Mouse (Mus musculus): Measurements from ENCODE around the gene Comt. TPM values are rescaled to one million over a fixed set of nuclear protein-coding genes. Genes with fewer than 3 reads are reported as not detected.

Gene Comt
- polyA plus RNA-seq, 1 experiment from 2014 or later = 118 TPM

DNA sequence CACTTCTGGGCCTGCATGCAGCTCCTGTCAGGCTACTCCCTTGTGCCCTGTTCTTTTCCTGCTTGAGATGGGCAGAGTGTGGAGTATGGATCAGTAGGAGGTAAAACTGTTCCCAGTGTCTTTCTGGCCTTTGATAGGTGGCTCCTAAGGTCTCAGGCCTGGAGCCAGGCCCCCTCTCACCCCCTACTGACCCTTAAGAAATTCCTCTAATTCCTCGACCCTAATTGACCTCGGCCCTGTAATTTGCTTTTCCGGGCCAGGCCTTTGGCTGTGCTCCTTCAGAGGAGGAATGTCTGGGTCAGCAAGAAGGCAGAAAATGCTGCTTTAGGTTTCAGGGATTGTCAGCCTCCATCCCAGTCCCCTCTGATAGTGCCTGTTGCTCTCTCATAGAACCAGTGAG lies 42.9 kb downstream of the Comt start:
- Histone ChIP-seq H3K27ac (no peak overlapping the region), H3K36me3 (ENCODE audit: inconsistent target) (no peaks in the 10 kb centered on the region), H3K79me2 (ENCODE audit: inconsistent target) (no peaks in the 10 kb centered on the region), H3K4me3 (ENCODE audit: inconsistent target) (no peak overlapping the region)
- 94% methylated on average over 3 of the region's 3 CpGs for WGBS (ENCODE audit: missing documents)

DNA sequence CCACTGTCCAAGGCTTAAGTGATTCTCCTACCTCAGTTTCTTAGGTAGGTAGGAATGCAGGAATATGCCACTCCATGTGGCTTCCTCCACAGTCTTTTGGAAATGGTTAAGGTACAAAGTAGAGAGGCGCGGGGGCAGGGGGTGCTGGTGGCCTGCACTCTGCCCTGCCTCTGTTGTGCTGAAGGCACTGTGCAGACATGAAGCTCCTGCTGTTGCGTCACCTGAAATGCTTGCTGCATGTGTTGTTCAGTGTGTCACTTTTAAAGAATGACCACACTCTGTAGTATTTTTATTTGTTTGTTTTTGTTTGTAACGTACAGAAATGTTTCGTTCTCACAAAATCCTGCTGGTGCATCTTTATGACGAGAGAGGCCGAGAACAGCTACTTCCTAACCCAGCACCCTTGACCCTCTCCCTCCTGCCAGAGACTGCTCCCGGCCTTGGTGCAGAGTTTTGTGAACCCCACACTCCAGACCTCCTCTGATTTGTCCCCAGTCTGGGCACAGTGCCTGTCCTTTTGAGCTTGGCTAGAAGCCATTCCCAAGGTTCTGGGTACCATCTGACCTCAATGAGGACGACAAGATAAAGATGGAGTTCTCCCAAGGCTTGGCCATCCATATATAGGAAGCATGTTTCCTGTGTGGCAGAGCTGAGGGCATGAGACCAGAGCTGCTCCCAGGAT lies 43.5 kb downstream of the Comt start:
- 95% methylated on average over 9 of the region's 9 CpGs for WGBS (ENCODE audit: missing documents)
- no peak overlapping the region for H3K27ac ChIP-seq
- H3K79me2 ChIP-seq (ENCODE audit: inconsistent target) = no peaks in the 10 kb centered on the region

DNA sequence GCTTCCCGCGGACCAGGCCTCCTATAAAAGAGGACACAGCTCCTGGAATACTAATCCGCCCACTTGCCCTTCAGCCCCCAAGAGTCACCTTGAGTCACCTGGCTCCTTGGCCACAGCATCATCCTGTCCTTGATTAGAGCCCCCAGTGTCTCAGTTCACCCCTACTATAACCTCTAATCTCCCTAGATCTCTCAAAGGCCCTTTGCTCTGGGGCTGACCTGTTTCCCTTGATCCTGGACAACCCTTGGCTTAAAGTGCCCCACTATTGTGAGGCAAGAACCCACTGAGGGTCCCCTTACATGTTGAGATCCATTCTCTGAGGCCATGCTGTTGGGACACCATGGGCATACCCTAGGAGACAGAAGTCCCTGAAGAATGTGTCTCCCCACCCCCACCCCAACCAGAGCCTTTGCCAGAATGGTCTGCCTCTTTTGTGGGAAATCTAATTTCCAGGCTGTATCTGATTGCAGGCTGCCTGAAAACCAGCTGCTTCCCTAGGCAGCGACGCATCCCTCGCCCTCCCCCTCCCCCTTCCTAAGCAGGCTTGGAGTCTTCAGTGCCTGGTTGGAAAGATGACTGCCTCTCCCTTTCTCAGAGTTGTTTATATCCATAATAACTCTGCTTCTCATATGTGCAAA lies 44.9 kb downstream of the Comt start:
- WGBS (ENCODE audit: missing documents) = 84% methylated on average over 6 of the region's 6 CpGs

More for the DNA sequence above, 43.5 kb downstream of the Comt start:
- no peaks in the 10 kb centered on the region for H3K36me3 ChIP-seq (ENCODE audit: inconsistent target)
- no peak overlapping the region for H3K4me3 ChIP-seq (ENCODE audit: inconsistent target)

DNA sequence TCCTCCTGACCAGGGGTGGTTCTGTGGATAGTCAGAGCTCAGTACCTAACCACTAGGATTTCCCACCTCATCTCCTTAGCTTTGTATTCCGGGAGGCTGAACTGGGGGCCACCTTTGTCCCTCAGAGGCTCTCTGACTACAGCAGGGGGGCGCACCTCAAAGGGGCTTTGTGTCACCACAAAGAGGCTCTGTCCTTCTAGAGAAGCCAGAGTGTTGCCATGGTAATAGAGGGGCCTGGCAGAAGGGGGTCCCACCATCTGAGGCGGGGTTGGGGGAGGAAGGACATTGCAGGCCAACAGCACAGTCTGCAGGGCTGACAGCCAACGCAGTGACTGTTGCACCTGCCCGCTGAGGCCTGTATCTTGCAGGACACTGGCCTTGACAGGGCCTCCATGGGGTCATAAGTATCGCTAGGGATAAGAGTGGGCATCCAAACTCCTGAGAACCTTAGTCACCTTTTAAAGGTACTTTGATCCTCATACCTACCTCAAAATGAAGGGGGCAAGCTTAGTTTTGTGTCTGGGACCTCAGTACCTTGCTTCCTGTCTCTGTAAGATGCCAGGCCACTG lies 46.1 kb downstream of the Comt start:
- no peaks in the 10 kb centered on the region for H3K36me3 ChIP-seq (ENCODE audit: inconsistent target)
- 90% methylated on average over 6 of the region's 6 CpGs for WGBS (ENCODE audit: missing documents)
- no peaks in the 10 kb centered on the region for H3K79me2 ChIP-seq (ENCODE audit: inconsistent target)
- H3K4me3 ChIP-seq (ENCODE audit: inconsistent target) = no peak overlapping the region
- no peak overlapping the region for H3K27ac ChIP-seq

More for the DNA sequence above, 44.9 kb downstream of the Comt start:
- Histone ChIP-seq H3K36me3 (ENCODE audit: inconsistent target) (no peaks in the 10 kb centered on the region), H3K79me2 (ENCODE audit: inconsistent target) (no peaks in the 10 kb centered on the region), H3K27ac (no peak overlapping the region), H3K4me3 (ENCODE audit: inconsistent target) (no peak overlapping the region)

DNA sequence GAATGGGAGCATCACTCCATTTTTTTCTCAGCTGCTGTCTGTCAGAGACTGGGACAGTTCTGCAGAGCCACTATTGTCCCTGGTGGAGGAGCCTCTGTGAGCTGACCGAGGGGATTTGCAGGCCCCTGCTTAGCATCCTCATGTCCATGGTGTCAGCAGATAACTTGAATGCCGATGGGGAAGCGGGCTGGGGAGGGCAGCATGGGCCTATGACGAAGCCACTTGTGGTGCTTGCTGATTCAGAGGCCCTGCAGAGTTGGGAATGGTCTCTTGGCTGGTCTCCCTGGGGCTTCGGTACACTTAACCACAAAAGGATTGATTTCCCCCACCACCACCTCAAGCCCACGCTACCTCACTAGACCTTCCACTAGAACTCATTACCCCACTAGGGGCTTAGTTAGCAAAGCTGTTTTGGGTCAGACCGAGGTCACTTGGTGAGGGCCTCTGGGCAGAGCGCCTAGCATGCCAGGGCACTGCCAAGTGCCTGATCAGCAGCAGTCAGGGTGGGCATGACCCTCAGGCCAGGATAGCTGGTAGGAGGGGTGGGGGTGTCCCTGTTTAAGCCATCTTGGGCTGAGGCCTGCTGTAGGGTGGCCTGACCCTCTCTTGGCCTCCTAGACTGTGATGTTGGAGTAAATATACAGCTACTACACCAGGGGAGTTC lies 47.2 kb downstream of the Comt start:
- H3K27ac ChIP-seq = no peak overlapping the region
- H3K36me3 ChIP-seq (ENCODE audit: inconsistent target) = no peaks in the 10 kb centered on the region
- no peak overlapping the region for H3K4me3 ChIP-seq (ENCODE audit: inconsistent target)
- H3K79me2 ChIP-seq (ENCODE audit: inconsistent target) = no peaks in the 10 kb centered on the region
- WGBS (ENCODE audit: missing documents) = 92% methylated on average over 8 of the region's 8 CpGs

DNA sequence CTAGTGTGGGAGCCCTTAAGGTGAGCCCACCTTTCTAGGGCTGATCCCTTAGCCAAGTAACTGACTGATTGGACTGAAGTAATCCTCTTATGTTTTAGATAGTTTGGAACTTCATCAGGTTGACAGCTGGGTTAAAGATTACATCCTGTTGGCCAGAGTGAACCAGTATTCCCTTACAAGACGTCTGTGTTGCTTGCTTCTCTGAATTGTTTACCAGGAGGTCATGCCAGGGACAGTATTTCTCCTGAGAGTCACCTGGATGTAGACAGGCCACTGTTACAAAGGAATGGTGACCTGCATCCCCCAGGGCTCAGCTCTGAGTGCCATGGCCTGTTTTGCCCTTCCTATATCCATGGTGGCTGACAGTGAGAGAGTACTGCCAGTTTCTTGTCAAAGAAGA lies 48.2 kb downstream of the Comt start:
- 50% methylated on average over 1 of the region's 1 CpGs for WGBS (ENCODE audit: missing documents)

DNA sequence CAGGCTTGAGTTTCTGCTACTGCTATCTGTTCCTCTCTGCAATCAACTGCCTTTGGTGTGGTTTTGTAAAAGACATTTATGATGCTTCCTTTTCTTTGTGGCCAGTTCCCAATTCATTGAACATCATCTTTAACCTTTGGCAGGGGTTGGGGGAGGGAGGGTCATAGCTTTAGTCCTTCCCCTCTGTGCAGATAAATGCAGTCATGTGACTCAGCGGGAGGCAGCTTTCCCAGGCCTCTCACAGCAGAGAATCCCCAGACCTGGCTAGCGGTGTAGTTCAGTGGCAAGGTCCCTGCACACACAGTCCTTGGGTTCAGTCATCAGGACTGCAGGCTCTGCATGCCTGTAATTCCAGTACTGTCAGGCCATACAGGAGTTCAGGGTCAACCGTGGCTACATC lies 49.4 kb downstream of the Comt start:
- Histone ChIP-seq H3K27ac (no peak overlapping the region), H3K79me2 (ENCODE audit: inconsistent target) (no peaks in the 10 kb centered on the region), H3K36me3 (ENCODE audit: inconsistent target) (no peaks in the 10 kb centered on the region), H3K4me3 (ENCODE audit: inconsistent target) (no peak overlapping the region)
- WGBS (ENCODE audit: missing documents) = 92% methylated on average over 3 of the region's 3 CpGs

More for the DNA sequence above, 48.2 kb downstream of the Comt start:
- H3K79me2 ChIP-seq (ENCODE audit: inconsistent target) = no peaks in the 10 kb centered on the region
- no peak overlapping the region for H3K27ac ChIP-seq
- no peak overlapping the region for H3K4me3 ChIP-seq (ENCODE audit: inconsistent target)
- no peaks in the 10 kb centered on the region for H3K36me3 ChIP-seq (ENCODE audit: inconsistent target)

DNA sequence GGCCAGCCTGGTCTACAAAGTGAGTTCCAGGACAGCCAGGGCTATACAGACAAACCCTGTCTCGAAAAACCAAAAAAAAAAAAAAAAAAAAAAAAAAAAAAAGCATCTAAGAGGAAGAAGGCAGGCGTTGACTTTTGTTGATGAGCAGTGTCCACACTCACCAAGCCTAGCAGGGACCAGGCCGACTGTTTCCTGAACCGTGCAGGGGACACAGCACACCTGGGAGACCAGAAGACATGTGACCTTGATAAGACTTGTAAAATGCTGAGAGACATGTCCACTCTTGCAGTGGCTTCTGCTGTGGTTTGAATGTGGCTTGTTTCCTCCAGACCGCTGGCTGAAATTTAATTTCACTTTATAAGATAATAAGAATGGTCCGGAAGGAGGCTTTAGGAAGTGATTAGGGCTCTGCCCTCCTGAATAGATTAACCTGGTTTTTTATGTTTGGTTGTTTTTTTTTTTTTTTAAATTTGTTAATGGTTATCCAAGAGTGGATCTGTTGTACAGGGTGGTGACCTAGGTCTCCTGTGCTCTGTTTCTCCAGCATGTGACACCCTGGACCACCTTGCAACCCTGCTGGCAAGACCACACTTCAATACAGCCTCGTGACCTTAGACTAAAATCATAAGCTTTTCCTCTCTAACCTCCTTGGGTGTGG lies 50.2 kb downstream of the Comt start:
- no peak overlapping the region for H3K27ac ChIP-seq
- WGBS (ENCODE audit: missing documents) = 60% methylated on average over 6 of the region's 7 CpGs
- no peaks in the 10 kb centered on the region for H3K36me3 ChIP-seq (ENCODE audit: inconsistent target)
- no peaks in the 10 kb centered on the region for H3K79me2 ChIP-seq (ENCODE audit: inconsistent target)
- H3K4me3 ChIP-seq (ENCODE audit: inconsistent target) = no peak overlapping the region

DNA sequence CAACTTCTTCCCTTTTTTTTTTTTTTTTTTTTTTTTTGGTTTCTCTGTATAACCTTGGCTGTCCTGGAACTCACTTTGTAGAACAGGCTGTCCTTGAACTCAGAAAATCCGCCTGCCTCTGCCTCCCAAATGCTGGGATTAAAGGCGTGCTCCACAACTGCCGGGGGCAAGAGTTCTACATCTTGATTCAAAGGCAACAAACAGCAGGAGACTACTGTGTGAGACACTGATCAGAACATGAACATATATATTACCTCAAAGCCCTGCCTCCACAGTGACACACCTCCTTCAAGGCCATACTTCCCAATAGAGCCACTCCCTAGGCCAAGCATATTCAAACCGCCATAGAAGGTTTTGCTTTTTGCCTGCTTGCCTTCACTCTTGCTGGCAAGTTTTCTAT lies 53.0 kb downstream of the Comt start:
- no peak overlapping the region for H3K4me3 ChIP-seq (ENCODE audit: inconsistent target)
- WGBS (ENCODE audit: missing documents) = 94% methylated on average over 4 of the region's 4 CpGs

DNA sequence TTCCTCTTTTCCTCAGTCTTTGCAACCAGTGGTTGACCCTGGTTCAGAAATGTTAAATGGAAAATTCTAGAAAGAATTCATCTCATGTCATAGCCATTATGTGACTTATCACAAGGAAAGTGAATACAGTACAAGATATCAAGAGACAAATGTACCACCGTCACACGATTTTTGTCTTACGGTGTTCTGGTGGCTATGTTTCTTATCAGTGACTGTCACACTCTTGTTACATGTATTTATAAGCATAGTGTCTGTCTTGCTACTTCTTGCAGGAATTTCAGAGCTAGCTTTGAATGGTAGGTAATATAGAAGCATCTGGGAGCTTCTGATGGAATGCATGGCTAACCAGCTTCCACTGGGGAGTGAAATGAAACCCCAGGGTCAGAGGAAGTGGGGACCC lies 56.5 kb downstream of the Comt start:
- Histone ChIP-seq H3K79me2 (ENCODE audit: inconsistent target) (no peaks in the 10 kb centered on the region), H3K27ac (no peak overlapping the region), H3K36me3 (ENCODE audit: inconsistent target) (no peaks in the 10 kb centered on the region), H3K4me3 (ENCODE audit: inconsistent target) (no peak overlapping the region)
- WGBS (ENCODE audit: missing documents) = 93% methylated on average over 3 of the region's 3 CpGs

More for the DNA sequence above, 53.0 kb downstream of the Comt start:
- no peaks in the 10 kb centered on the region for H3K79me2 ChIP-seq (ENCODE audit: inconsistent target)
- no peaks in the 10 kb centered on the region for H3K36me3 ChIP-seq (ENCODE audit: inconsistent target)
- H3K27ac ChIP-seq = no peak overlapping the region

DNA sequence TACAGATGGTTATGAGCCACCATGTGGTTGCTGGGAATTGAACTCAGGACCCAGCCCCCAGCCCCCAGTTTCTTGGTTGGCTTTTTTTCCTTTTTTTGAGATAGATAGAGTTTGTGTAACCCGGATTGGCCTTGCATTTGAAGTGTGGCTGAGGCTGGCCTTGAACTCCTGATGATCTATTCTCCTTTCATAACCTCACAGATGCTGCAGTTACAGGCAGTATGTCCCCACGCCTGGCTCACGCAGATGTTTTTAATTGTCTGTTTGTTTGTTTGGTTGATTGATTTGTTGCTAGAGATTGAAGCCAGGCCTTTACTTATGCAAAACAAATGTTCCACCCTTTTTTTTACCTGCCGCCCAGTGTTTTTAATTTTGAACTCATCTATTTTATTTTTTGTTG lies 59.8 kb downstream of the Comt start:
- H3K27ac ChIP-seq = no peak overlapping the region
- no peak overlapping the region for H3K4me3 ChIP-seq (ENCODE audit: inconsistent target)
- H3K36me3 ChIP-seq (ENCODE audit: inconsistent target) = no peaks in the 10 kb centered on the region
- 96% methylated on average over 4 of the region's 4 CpGs for WGBS (ENCODE audit: missing documents)
- H3K79me2 ChIP-seq (ENCODE audit: inconsistent target) = no peaks in the 10 kb centered on the region

DNA sequence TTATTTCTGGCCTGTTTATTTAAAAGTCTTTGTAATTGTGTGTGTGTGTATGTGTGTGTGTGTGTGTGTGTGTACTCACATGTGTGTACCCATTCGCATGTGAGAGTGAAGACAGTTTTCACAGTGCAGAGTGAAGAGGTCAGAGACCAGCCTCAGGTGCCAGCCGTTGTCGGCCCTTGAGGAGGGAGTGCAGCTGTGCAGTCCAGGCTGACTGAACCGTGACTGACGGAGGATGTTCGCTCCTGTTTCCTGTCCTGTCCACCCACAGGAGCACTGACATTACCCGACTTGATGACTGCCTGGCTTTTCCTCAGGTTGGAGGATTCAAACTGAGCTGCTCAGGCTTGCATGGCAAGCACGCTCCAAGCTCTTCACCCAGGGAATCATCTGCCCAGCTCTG lies 63.7 kb downstream of the Comt start:
- WGBS (ENCODE audit: missing documents) = 89% methylated on average over 8 of the region's 8 CpGs
- Histone ChIP-seq H3K36me3 (ENCODE audit: inconsistent target) (no peaks in the 10 kb centered on the region), H3K27ac (no peak overlapping the region), H3K4me3 (ENCODE audit: inconsistent target) (no peak overlapping the region), H3K79me2 (ENCODE audit: inconsistent target) (no peaks in the 10 kb centered on the region)

DNA sequence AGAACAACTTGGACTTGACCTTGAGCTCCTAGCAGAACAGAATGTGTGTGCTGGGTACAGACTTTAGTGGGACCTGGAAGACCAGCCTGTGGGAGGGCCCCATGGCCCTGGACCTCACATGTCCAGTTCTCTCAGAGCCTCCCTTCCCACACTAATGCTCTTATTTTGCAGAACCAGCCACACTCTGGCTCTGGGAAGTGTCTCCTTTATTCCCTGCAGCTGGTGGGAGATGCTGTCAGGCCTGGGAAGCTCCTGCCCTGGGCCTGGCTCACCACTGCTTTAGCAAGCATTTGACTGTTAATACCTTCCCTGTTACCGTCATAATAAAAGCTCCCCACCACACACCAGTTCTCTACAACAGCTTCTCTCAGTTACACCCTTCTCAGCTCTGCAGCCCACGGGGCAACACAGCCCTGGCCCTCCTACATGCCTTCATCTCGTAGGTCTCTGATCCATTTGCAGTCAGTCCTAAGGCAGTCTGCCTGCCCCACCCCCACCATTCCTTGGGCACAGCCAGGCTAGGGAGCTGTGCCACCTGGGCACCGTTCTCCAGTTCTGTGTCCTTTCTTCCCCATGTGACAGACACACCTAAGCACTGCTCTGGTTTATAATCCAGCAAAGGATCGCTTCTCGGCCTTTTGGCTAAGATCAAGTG lies 66.4 kb downstream of the Comt start:
- Histone ChIP-seq H3K79me2 (ENCODE audit: inconsistent target) (no peaks in the 10 kb centered on the region), H3K4me3 (ENCODE audit: inconsistent target) (no peak overlapping the region), H3K27ac (no peak overlapping the region), H3K36me3 (ENCODE audit: inconsistent target) (no peaks in the 10 kb centered on the region)
- 98% methylated on average over 6 of the region's 6 CpGs for WGBS (ENCODE audit: missing documents)

DNA sequence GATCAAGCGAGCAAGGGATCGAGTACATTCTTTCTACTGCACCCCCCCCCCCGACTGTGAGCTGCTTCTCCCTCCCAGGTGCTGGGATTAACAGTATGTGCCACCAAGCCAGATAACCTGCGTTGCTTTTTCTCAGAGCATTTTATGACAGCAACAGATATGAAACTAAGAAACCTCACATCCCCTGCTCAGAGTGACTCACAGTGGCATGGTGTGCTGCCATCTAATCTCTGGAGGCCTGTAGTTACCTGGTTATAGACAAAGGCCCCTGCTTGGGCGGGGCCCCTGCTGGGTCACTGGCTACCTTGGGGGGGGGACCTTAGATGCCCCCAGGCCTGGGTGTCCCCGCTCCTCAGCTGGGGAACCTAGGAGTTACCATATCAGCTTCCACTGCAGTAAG lies 68.7 kb downstream of the Comt start:
- Histone ChIP-seq H3K79me2 (ENCODE audit: inconsistent target) (no peaks in the 10 kb centered on the region), H3K36me3 (ENCODE audit: inconsistent target) (no peaks in the 10 kb centered on the region), H3K4me3 (ENCODE audit: inconsistent target) (no peak overlapping the region), H3K27ac (no peak overlapping the region)
- WGBS (ENCODE audit: missing documents) = 89% methylated on average over 6 of the region's 6 CpGs
